Mouse (Mus musculus) CD4-positive, CD25-positive, alpha-beta regulatory T cell, adult 4 months (primary cell): ENCODE measurements around the gene Gm20388. TPM values are rescaled to one million over a fixed set of nuclear protein-coding genes. Genes with fewer than 3 reads are reported as not detected.
"Not testable (repeated sequence)": the region's sequence is repeated elsewhere in the genome, so short reads cannot be mapped to it uniquely, and the experiment has no call there.

ENCODE experiments used
- ATAC-seq: one replicate; pipeline ENCODE4 v1.8.0; 2017
- polyA plus RNA-seq, 2 experiments: library from polyadenylated mRNA; unstranded; fragments of 100-300 nt; shearing (Covaris generic); gene quantifications; one replicate each; pipeline ENCODE4 v1.2.1; 2017

The Gm20388 gene
- polyA plus RNA-seq, 2 experiments from 2014 or later = 10.7 to 12.8 TPM

DNA sequence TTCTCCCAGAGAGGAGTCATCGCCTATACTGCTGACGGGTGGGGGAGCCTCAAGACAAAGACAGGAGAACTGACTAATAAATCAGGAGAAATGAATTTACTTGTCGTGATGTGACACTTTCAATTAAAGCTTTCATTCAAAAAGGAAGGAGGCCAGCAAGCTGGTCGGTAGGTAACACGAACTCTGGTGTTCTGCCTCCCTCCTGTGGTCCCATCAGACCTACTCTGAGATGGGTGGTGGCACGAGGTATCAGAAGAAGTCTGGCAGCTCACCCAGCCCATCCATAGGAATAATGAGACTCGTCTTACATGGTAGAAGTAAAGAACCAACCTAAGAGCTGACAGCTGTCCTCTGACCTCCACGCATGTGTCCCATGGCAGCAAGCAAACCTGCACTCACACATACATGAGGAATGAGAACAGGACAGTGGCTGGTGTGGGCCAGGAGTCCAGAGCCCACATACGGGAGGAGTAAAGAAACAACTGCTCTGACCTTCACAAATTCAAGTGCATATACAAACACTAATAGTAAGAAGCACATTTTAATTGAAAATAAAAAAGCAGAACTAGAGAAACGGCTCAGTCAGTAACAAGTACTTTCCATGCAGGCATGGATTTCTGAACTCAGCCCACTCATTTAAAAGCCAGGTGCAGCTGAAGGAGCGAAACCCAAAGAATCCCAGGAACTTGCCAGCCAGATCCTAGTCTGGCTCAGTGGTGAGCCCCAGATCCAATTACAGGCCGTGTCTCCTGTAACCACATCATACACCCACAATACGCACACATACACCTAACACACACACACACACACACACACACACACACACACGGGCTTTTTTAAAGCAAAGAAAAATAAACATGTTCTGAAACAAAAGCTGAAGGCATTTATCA is 3093.6 kb downstream of the Gm20388 start:
- no peak for ATAC-seq

DNA sequence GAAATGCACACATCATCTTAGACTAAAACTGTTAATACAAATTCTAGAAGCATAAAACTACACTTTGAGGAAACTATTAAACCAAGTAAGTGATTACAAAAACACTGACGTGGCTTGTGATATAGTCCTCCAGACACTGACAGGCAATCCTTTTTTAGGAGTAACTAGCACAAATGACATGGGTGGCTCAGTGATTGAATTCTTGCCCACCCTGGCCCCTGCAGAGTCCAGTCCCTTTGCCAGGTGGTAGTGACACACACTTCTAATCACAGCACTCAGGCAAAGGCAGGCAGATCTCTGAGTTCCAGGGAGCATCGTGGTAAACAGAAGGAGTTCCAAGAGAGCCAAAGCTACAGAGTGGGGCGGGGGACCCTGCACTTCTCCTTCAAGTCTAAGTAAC is 3094.7 kb downstream of the Gm20388 start:
- no peak for ATAC-seq

DNA sequence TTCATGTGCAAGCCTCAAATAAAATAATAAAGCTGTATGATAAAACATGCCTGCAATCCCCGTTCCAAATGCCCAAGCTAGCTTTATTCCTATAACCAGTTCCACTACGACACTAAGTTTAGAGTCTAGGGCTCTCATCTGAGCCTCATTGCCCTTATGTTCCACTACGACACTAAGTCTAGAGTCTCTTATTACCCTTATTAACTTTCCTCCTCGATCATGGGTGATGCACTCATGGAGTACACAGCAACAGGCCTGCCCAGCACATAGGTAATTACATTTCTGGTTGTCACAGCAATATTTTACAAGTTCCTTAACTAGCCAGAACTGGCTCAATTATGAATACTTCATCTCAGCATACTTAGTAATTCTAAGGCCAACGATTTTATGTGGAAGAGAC is 3095.2 kb downstream of the Gm20388 start:
- no peak for ATAC-seq

DNA sequence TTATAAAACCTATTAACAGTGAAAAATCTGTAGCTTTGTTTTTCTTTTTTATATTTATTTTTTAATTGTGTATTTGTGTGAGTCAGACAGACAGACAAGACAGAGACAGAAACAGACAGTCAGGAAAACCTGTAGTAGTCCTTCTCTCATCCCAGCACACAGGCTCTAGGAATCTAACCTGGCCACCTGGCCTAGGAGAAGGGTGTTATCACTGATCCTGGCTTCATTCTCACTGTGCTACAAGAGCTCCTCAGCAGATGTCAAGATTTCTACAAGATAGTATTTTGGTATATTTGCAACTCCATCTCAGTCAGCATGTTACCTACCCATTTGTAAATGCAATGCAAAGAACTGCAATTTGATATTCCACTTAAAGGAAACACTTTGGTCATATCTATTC is 3100.7 kb downstream of the Gm20388 start:
- ATAC-seq = no peak

DNA sequence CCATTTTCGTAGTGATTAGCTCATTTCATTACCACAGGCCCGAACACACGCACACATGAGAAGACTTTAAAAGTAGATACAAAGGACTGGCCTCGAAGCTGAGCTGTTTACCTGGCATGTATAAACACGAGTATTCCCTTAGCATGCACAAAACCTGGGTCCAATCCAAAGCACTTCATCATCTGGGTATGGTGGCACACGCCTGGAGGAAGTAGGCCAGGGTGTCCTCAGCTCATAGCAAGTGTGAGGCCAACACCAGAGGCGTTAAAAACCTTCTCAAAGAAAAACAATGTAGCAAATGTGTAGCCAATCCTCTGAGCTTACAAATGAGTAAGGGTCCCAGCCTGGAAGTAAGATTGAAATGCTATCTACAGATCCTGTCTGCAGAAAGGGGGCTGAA is 3103.8 kb downstream of the Gm20388 start:
- ATAC-seq = no peak

DNA sequence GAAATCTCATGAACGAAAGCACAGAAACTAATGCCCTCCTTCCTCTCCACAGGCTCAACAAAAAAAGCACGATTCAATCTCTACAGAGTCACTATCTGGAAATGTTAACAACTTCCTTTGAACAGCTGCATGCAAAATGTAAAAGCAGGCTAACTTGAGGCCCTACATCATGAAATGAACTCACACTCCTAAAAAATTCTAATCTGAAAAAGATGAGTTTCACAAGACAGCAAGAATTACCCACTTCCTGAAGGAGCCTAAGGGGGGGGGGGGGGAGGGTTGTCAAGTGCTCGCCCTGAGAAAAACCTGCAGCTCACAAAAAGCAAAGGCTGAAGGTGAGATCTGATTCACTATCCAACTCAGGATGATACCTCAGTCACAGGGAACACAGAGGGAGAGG is 3104.4 kb downstream of the Gm20388 start:
- peak; percentile 67 for ATAC-seq

DNA sequence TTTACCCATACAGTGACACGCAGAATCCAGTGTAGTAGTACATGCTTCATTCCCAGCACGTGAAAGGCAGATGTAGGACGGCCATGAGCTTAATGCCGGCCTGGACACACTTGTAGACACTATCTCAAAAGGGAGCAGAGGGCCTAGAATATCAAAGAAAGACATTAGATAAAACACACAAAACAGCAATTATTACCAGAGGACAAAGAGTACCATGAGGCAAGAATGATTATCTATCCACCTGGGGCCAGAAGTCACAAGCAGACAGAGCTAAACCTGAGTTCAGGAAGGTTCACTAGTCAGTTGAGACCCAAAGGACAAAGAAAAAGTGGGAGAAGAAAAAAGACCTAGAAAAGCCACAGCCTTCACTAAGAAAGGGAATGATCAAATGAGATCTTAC is 3106.5 kb downstream of the Gm20388 start:
- no peak for ATAC-seq

DNA sequence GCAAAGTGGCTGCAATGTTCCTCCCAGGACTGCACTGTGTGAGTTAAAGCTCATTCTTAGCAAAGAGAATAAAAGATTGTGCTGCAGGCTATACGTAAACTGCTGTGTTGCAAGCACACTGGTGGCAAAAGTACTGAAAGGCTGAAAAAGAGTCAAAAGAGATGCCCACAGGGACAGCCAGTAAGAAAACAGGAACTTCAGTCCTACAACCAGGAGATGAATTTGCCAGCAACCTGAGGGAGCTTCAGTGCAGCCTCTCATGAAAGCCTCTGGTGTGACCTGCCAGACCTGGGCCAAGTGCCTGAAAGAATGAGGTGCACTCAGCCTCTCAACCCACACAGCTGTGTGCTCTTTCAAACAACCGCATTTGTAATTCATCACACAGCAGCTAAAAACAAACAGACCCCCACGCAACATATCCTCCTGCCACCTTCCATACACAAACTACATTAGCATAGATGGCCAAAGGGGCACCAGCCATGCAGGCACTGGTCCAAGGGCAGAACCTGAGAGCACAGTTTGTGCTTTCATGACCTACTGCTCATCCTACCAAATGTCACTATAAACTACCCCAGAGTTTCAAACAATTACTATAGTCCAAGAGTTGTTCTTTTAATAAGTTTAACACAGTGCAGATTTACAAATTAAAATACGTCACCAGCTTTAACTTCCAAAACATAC is 3108.0 kb downstream of the Gm20388 start:
- ATAC-seq = no peak

DNA sequence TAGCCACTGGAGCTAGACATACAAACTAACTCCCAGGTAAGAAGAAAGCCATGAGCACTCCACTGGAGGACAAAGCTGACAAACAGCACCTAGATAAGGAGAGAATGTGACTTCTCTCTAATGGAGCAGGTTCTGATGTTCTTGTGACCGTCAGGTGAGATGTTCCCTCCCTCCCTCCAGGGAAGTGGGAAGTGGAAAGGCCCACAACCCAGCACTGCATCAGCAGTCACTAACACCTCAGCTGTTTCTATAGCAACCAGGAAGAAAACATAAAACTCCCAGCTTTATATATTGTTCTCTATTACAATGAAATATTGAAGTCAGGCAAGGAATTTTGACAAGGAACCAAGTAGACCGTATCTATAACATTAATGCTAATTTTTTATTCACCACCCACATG is 3109.4 kb downstream of the Gm20388 start:
- ATAC-seq = peak; percentile 23

DNA sequence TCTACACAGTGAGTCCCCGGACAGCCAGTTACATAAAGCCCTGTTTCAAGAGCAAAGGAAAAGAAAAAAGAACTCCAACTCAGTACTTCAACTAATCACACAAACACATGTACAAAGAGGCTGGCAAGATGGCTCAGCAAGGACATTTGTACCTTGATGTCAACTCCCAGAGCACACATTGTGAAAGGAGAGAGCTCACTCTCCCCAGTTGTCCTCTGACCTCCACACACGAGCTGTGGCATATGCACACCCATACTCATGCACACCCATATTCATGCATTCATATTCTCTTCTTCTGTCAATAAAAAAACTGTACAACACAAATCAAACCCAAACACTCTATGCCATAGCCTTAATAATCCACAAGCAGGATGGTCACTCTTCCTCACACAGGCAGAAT is 3110.2 kb downstream of the Gm20388 start:
- ATAC-seq = no peak

DNA sequence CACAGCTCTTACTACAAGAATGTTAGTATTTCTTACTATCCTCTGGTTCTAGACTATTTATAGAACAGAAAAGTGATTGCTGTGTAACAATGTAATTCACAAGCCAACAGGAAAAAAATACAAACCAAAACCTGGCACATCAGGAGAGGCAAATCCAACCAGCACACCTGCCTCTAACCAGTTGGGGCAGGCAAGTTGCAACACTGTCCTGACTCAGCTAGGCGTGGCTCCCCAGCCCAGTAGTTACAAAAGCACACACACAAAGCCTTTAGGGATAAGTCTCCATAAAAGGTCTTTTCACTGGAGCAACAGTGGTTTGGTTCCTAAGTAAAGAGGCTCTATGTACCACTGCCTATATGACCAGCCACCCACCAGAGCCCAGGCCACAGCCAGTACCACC is 3110.6 kb downstream of the Gm20388 start:
- no peak for ATAC-seq

DNA sequence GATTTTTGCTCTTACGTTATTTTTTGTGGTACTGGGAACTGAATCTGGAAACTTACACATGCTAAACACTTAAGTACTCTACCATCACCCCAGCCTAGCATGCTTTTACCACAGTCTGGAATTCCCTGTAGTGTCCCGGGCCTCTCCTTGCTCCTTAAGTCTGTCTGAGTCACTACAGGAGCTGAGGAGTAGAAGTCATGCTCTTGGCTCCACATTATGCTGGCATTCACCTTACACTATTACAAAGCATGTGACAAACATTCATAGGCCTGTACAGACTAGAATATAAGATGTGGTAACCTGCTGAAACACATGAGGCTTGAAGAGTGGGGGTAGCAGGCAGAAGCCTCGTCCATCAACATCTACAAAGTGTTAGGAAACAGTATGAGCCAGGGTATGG is 3112.1 kb downstream of the Gm20388 start:
- ATAC-seq = no peak

DNA sequence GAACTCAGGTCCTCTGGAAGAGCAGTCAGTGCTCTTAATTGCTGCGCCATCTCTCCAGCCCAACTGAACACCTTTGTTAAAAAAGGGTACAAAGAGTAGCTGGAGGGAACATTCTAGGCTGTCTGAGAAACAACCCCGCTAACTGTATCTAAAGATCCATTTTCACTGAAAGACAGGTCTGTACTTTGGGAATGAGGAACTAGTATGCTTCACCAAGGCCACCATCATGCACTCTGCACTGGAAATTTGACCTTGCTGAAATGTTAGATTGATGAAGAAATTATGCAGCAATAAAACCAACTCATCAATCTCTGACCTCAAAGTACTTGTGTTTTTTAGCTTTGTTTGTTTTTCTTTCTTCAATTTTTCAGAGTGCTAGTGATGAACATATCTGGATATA is 3113.6 kb downstream of the Gm20388 start:
- no peak for ATAC-seq

DNA sequence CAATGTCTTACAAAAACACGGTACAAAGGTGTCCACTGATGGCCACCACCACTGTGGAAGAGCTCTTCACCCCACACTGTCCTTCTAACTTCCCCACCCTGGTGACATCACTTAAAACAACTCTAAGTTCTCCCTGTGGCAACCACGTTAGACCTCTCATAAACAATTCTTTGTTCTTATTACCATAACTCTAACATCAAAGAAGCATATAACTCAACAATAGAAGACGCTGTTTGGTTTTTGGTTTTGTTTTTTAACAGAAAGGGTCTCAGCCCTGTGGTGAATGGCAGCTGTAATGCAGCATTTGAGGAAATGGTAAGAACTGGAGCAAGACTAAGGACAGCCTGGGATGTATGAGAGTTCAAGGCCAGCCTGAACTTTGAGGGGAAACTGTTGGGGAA is 3115.3 kb downstream of the Gm20388 start:
- ATAC-seq = peak; percentile 52

DNA sequence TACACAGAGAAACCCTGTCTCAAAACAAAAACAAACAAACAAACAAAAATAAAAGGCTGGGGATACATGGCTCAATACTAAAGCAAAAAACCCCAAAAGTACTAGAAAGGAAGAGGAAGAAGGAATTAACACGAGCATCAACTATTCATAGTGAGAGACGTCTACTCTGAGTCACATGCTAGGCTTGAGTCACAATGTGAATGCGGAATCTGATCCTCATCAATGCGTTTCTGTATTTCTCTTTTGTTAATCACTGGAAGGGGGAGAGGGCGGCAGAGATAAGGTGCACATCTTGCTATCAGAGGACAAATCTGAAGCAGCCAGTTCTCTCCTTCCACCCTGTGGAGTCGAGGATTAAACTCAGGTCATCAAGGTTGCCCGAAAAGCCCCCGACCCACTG is 3117.1 kb downstream of the Gm20388 start:
- peak; percentile 60 for ATAC-seq

DNA sequence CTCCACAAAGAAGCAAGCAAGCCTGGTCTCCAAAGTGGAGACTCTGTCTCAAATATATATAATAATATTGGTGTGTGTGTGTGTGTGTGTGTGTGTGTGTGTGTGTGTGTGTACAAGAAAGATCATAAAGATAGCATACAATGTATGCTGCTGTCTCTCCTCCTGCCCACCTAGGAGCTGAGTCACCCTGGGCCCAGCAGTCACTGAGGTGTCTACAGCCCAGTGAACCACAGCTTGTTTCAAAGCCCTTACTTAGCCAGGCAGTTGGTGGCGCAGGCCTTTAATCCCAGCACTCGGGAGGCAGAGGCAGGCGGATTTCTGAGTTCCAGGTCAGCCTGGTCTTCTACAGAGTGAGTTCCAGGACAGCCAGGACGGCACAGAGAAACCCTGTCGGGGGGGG is 3119.4 kb downstream of the Gm20388 start:
- ATAC-seq = not testable (repeated sequence)

DNA sequence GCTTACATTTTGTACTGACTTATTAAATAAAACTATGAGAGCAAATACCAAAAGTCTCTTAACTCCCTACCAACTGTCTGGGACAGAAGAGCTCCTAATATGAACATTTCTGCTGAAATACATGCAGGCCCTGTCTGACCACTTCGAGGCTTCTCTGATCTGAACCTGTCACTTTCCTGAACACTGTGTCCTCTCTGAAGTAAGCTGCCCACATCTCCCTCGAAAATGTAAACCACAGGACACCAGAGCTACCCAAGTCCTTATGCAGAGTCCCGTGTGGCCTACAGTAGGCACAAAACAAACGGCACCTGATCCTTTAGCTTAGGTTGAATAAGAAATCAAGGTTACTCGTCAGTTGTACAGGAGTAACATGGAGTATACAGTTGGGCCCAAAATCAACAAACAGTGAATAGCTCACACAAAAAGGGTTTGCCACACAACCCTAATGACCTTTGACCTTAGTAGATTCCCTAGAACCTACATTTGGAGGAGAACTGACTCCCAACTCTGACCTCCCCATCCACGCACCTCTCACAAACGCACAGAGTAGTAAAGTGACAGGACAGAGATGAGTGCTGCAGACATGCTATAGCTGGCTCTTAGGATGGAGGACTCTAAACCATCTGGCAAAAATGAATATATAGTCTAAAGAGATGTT is 3120.8 kb downstream of the Gm20388 start:
- no peak for ATAC-seq

DNA sequence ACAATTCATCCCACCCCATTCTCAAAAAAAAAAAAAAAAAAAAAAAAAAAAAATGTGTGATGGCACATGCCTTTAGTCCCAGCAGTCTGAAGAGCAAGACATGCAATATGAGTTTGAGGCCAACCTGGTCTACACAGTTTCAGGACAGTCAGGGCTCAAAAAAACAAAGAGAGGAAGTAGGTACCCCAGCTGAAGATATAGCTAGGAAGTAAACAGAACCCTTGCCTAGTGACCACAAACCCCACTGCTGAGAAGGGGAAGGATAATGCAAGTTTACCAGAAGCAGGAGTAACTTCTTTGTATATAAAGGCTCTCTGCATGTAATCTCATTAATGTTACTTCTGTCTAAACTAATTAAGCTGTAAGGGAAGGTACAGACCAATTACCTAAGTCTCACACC is 3122.1 kb downstream of the Gm20388 start:
- ATAC-seq = peak; percentile 39

DNA sequence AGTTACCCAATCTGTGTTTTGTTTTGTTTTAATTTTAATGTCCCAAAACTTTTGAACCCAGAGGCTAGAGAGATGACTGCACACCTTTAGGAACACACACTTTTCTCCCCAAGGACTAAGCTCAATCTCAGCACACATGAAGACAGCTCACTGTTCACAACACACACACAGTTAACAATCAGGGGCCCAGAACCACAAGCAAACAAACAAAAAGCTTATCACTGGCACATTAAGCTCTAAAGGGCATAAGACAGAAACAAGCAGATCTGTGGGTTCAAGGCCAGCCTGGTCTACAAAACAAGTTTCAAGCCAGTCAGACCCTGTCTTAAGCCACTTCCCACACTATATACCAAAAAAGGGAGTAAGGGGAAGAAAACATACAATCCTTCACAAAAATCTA is 3122.8 kb downstream of the Gm20388 start:
- no peak for ATAC-seq

DNA sequence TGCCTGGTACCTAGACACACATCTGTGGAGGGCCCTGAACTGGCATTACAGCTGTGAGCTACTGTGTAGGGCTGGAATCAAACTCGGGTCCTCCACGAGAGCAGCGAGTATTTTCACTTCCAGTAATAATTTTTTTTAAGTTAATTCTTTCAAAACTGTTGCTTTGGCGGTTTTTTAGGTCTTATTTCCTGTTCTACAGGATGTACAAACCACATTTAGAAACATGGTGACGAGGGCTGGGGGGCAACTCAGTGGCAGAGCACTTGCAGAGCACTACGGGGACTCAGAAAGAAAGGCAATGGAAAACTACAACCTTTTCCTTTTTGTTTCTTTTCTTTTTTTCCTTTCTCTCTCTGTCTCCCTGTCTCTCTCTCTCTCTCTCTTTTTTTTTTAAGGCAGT is 3123.5 kb downstream of the Gm20388 start:
- peak; percentile 75 for ATAC-seq

DNA sequence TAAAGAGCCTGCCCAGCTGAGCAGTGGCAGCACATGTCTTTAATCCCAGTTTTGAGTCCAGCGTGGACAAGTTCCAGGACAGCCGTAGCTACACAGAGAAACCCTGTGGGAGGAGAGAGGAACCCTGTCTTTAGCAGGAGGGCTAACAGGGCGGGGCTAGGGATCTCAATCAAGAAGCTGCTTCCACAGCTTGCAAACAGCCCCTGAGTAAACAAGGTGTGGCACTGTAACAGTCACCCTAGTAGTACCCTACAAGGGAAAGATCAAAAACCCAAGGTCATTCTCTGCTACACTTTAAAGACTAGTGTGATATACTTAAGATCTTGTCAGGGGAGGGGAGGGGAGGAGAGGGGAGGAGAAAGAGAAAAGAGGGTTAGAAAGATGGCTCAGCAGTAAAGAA is 3126.3 kb downstream of the Gm20388 start:
- no peak for ATAC-seq

DNA sequence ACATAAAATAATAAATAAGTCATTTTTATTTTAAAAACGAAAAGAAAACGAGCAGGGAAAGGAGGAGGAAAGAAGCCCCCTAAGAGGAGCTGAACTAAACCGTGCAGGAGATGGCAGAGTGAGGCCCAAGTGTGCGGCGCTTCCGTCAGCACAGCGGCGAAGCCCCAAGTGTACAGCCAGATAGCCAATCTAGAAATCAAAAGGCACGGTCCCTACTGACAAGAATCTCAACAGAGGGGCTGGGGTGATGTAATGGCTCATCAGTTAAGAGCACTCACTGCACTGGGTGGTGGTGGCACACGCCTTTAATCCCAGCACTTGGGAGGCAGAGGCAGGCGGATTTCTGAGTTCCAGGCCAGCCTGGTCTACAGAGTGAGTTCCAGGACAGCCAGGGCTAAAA is 3126.8 kb downstream of the Gm20388 start:
- ATAC-seq = no peak

DNA sequence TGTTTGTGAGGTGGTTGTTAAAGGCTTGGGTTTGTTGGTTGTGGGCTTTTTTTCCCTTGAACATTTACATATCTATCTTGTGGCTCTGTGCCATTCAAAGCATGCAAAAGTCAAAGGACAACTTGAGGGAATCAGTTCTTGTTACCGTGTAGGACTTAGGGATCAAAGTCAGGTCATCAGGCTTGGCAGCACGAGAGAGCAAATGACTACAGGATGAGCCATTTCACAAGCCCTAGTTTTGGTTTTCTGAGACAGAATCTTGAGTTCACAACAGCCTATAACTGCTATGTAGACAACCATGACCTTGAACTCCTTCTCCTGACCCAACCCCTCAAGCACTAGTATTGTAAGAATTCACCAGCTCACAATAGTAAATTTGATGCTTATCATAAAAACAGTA is 3127.7 kb downstream of the Gm20388 start:
- no peak for ATAC-seq
